Mouse (Mus musculus) layer of hippocampus, postnatal 10 days (tissue): Measurements from ENCODE around the gene Slc5a4b. TPM values are rescaled to one million over a fixed set of nuclear protein-coding genes. Genes with fewer than 3 reads are reported as not detected.

Experiments used
- DNase-seq, 2 experiments: peaks; one replicate each; pipeline ENCODE4 v3.0.0; 2021; ENCODE audit warnings: low spot score in 2 of 2
- total RNA-seq, 2 experiments: library from RNA; stranded (reverse); gene quantifications; 2 replicates each; pipeline ENCODE4 v1.2.3; 2021

Gene Slc5a4b
- total RNA-seq, 2 experiments from 2014 or later: 0.09 TPM; not detected in 1

GRCm38 (mm10) chr10:76045343-76045742, 65.4 kb downstream of the Slc5a4b start:
- no peak for DNase-seq

GRCm38 (mm10) chr10:76036962-76037361, 73.8 kb downstream of the Slc5a4b start:
- no peak for DNase-seq

- DNase-seq: no peak
Measured at GRCm38 (mm10) chr10:76035277-76035676, 75.5 kb downstream of the Slc5a4b start.

GRCm38 (mm10) chr10:76034001-76034600, 76.7 kb downstream of the Slc5a4b start:
- DNase-seq: no peak

GRCm38 (mm10) chr10:76033119-76033455, 77.7 kb downstream of the Slc5a4b start:
- DNase-seq: peak in 1 of 2 experiments; percentile 17

- DNase-seq: peak; percentile 95 to 97
Measured at GRCm38 (mm10) chr10:76032402-76033118, 78.2 kb downstream of the Slc5a4b start, which contains the start of gene Zfp280b. Gene Zfp280b (plus strand): TSS chr10:76032650.

GRCm38 (mm10) chr10:76031511-76032401, 79.0 kb downstream of the Slc5a4b start:
- no peak for DNase-seq

GRCm38 (mm10) chr10:76030496-76030895, 80.3 kb downstream of the Slc5a4b start:
- no peak for DNase-seq

GRCm38 (mm10) chr10:76029276-76029675, 81.5 kb downstream of the Slc5a4b start:
- no peak for DNase-seq

- no peak for DNase-seq
Measured at GRCm38 (mm10) chr10:76028396-76028795, 82.4 kb downstream of the Slc5a4b start.

- DNase-seq: no peak
Measured at GRCm38 (mm10) chr10:76028016-76028366, 82.8 kb downstream of the Slc5a4b start.

GRCm38 (mm10) chr10:76027127-76028015, 83.4 kb downstream of the Slc5a4b start:
- DNase-seq: no peak

GRCm38 (mm10) chr10:76025470-76026190, 85.1 kb downstream of the Slc5a4b start:
- no peak for DNase-seq

GRCm38 (mm10) chr10:76023921-76024320, 86.8 kb downstream of the Slc5a4b start:
- no peak for DNase-seq

GRCm38 (mm10) chr10:76021728-76022127, 89.0 kb downstream of the Slc5a4b start:
- no peak for DNase-seq

GRCm38 (mm10) chr10:76016886-76017285, 93.9 kb downstream of the Slc5a4b start:
- no peak for DNase-seq

- DNase-seq: no peak
Measured at GRCm38 (mm10) chr10:76012922-76013321, 97.8 kb downstream of the Slc5a4b start.

GRCm38 (mm10) chr10:76009812-76010211, 100.9 kb downstream of the Slc5a4b start:
- DNase-seq: no peak
